Mouse (Mus musculus) midbrain, postnatal 0 days (tissue): Measurements from ENCODE around the gene Ttc7. TPM values are rescaled to one million over a fixed set of nuclear protein-coding genes. Genes with fewer than 3 reads are reported as not detected.
A peak's percentile ranks its signal among the peaks of the same experiment; 100 is the strongest.

Experiments used
- ATAC-seq: fragments of 200-750 bp; cut with Nextera tagmentation; 2 replicates; pipeline ENCODE4 v1.8.0; 2017; ENCODE audit warnings: moderate number of reproducible peaks, mild to moderate bottlenecking, moderate TSS enrichment, moderate library complexity; ENCODE audit not compliant: low FRiP score
- DNase-seq: peaks from one replicate; pipeline ENCODE4 v3.0.0-alpha.2; 2015; ENCODE audit warnings: low spot score
- H3K27ac ChIP-seq: fragments of 300-500 bp; sonication (generic); 2 replicates; pipeline ENCODE4 v1.5.1; 2014; ENCODE audit warnings: low read depth, mild to moderate bottlenecking, low read length, mixed read lengths
- H3K27me3 ChIP-seq: fragments of 300-500 bp; sonication (generic); 2 replicates; pipeline ENCODE4 v1.6.1; 2014; ENCODE audit warnings: low read length, control low read depth, mixed read lengths; ENCODE audit not compliant: insufficient read depth
- H3K36me3 ChIP-seq: fragments of 300-500 bp; sonication (generic); 2 replicates; pipeline ENCODE4 v1.6.1; 2014; ENCODE audit warnings: low read length, control low read depth, mixed read lengths; ENCODE audit not compliant: insufficient read depth
- H3K4me1 ChIP-seq: fragments of 300-500 bp; sonication (generic); 2 replicates; pipeline ENCODE4 v1.6.1; 2014; ENCODE audit warnings: mild to moderate bottlenecking, control low read depth, antibody characterized with exemption, low read length, mixed read lengths; ENCODE audit not compliant: insufficient read depth
- H3K4me2 ChIP-seq: fragments of 300-500 bp; sonication (generic); 2 replicates; pipeline ENCODE4 v1.6.1; 2014; ENCODE audit warnings: low read depth, mild to moderate bottlenecking, low read length, mixed read lengths; ENCODE audit not compliant: poor library complexity, severe bottlenecking
- H3K4me3 ChIP-seq: fragments of 300-500 bp; sonication (generic); 2 replicates; pipeline ENCODE4 v1.5.1; 2014; ENCODE audit warnings: low read depth, mild to moderate bottlenecking, low read length, moderate library complexity
- H3K9ac ChIP-seq: fragments of 300-500 bp; sonication (generic); replicated peaks from 2 replicates; pipeline ENCODE4 v1.6.1; 2014; ENCODE audit warnings: mild to moderate bottlenecking, low read length, moderate library complexity, mixed read lengths; ENCODE audit not compliant: poor library complexity, severe bottlenecking
- H3K9me3 ChIP-seq: fragments of 300-500 bp; sonication (generic); 2 replicates; pipeline ENCODE4 v1.6.1; 2016; ENCODE audit warnings: low read length, control low read depth
- CTCF ChIP-seq: IDR thresholded peaks from 2 replicates; pipeline ENCODE4 v1.5.1; 2016; ENCODE audit warnings: antibody characterized with exemption, mild to moderate bottlenecking
- WGBS: fragments of 180-500 bp; shearing (Covaris S2); extraction: QIAGEN DNeasy Blood & Tissue Kit; methylation state at CpG from one replicate; pipeline ENCODE4 v1.1.7; 2014; 5-methylcytosine and 5-hydroxymethylcytosine counted together
- polyA plus RNA-seq: library from polyadenylated mRNA; unstranded; fragments of >200 nt; fragmentation: Nextera tagmentation; extraction: Ambion mirVana; gene quantifications from 2 replicates; pipeline ENCODE4 v1.2.1, GENCODE M21; 2015
- total RNA-seq: library from RNA; depleted of rRNA; stranded (reverse); fragments of >200 nt; gene quantifications from 2 replicates; pipeline ENCODE4 v1.2.3, GENCODE M21; 2014

The Ttc7 gene
- total and polyA plus RNA-seq, 2 experiments from 2014 or later: 5.3 to 11.1 TPM

- no peak for DNase-seq
- no peaks in the 10 kb centered on the region for H3K9me3 ChIP-seq
- TF ChIP-seq CTCF: no peak
Observed at GRCm38 (mm10) chr17:87334162-87334561, 51.5 kb downstream of the Ttc7 start.

GRCm38 (mm10) chr17:87335152-87335551 is 52.5 kb downstream of the Ttc7 start:
- Histone ChIP-seq H3K9me3 (no peaks in the 10 kb centered on the region), H3K9ac (no peak overlapping the region), H3K27me3 (no peaks in the 10 kb centered on the region), H3K36me3 (no peaks in the 10 kb centered on the region), H3K4me2 (no peak overlapping the region), H3K4me1 (peaks cover 28% of the 10 kb centered on the region), H3K4me3 (no peak overlapping the region), H3K27ac (no peak overlapping the region)
- ATAC-seq: no peak
- no peak for TF ChIP-seq CTCF
- no peak for DNase-seq
- 89% methylated on average over 14 of the region's 14 CpGs for WGBS

More at GRCm38 (mm10) chr17:87334162-87334561, 51.5 kb downstream of the Ttc7 start:
- Histone ChIP-seq H3K36me3 (no peaks in the 10 kb centered on the region), H3K27me3 (no peaks in the 10 kb centered on the region), H3K9ac (no peak overlapping the region), H3K4me1 (peaks cover 30% of the 10 kb centered on the region), H3K4me2 (no peak overlapping the region), H3K4me3 (no peak overlapping the region), H3K27ac (no peak overlapping the region)
- ATAC-seq: no peak
- WGBS: 93% methylated on average over 12 of the region's 12 CpGs

- H3K27me3 ChIP-seq: no peaks in the 10 kb centered on the region
- no peak overlapping the region for H3K27ac ChIP-seq
- no peak overlapping the region for H3K4me2 ChIP-seq
- 82% methylated on average over 2 of the region's 2 CpGs for WGBS
- no peak overlapping the region for H3K9ac ChIP-seq
- DNase-seq: no peak
- no peak overlapping the region for H3K4me3 ChIP-seq
- H3K36me3 ChIP-seq: no peaks in the 10 kb centered on the region
- no peak for ATAC-seq
- H3K4me1 ChIP-seq: peaks cover 22% of the 10 kb centered on the region
- no peaks in the 10 kb centered on the region for H3K9me3 ChIP-seq
- TF ChIP-seq CTCF: peak; percentile 48
Observed at GRCm38 (mm10) chr17:87335727-87336126, 53.0 kb downstream of the Ttc7 start.

GRCm38 (mm10) chr17:87336910-87337309 is 54.2 kb downstream of the Ttc7 start:
- TF ChIP-seq CTCF: no peak
- Histone ChIP-seq H3K27ac (no peak overlapping the region), H3K4me2 (no peak overlapping the region), H3K9ac (no peak overlapping the region), H3K9me3 (no peaks in the 10 kb centered on the region), H3K27me3 (no peaks in the 10 kb centered on the region), H3K36me3 (no peaks in the 10 kb centered on the region), H3K4me1 (peaks cover 11% of the 10 kb centered on the region), H3K4me3 (no peak overlapping the region)
- ATAC-seq (no peak), DNase-seq (no peak)
- 75% methylated on average over 12 of the region's 12 CpGs for WGBS

GRCm38 (mm10) chr17:87337683-87338082 is 55.0 kb downstream of the Ttc7 start:
- no peak for DNase-seq
- no peak for ATAC-seq
- no peaks in the 10 kb centered on the region for H3K27me3 ChIP-seq
- WGBS: 91% methylated on average over 7 of the region's 7 CpGs
- H3K4me2 ChIP-seq: no peak overlapping the region
- H3K9me3 ChIP-seq: no peaks in the 10 kb centered on the region
- H3K4me1 ChIP-seq: peaks cover 5% of the 10 kb centered on the region; the same call in 1 of the 2 replicates
- no peak overlapping the region for H3K9ac ChIP-seq
- H3K36me3 ChIP-seq: no peaks in the 10 kb centered on the region
- H3K27ac ChIP-seq: no peak overlapping the region
- no peak overlapping the region for H3K4me3 ChIP-seq
- TF ChIP-seq CTCF: no peak

GRCm38 (mm10) chr17:87339122-87339521 is 56.4 kb downstream of the Ttc7 start:
- no peaks in the 10 kb centered on the region for H3K27me3 ChIP-seq
- no peak overlapping the region for H3K4me2 ChIP-seq
- H3K4me3 ChIP-seq: no peak overlapping the region
- TF ChIP-seq CTCF: no peak
- H3K9me3 ChIP-seq: no peaks in the 10 kb centered on the region
- H3K4me1 ChIP-seq: no peaks in the 10 kb centered on the region
- H3K36me3 ChIP-seq: no peaks in the 10 kb centered on the region
- ATAC-seq (no peak), DNase-seq (no peak)
- no peak overlapping the region for H3K27ac ChIP-seq
- 77% methylated on average over 1 of the region's 1 CpGs for WGBS
- H3K9ac ChIP-seq: no peak overlapping the region
